Mouse (Mus musculus): Measurements from ENCODE around the gene Arfgap3. TPM values are rescaled to one million over a fixed set of nuclear protein-coding genes. Genes with fewer than 3 reads are reported as not detected.
"Not testable (repeated sequence)": the region's sequence is repeated elsewhere in the genome, so short reads cannot be mapped to it uniquely, and the experiment has no call there.

Arfgap3 gene
- polyA plus RNA-seq, 1 experiment = 139 TPM

GRCm38 (mm10) chr15:83314914-83315313 lies 35.1 kb downstream of the Arfgap3 start:
- TF ChIP-seq CTCF (IDR thresholded peaks at IDR 0.05; ENCODE audit: control insufficient read depth, insufficient read depth, insufficient replicate concordance, low read depth, low read length) = no peak
- no peak for TF ChIP-seq POLR2A (IDR thresholded peaks at IDR 0.05; ENCODE audit: control insufficient read depth, low read depth, low read length)
- H3K27me3 ChIP-seq (ENCODE audit: control insufficient read depth, insufficient read depth, low read length) = no peaks in the 10 kb centered on the region
- 0 out of 2 replicates have a peak, but pooled peaks cover 5% of the 10 kb centered on the region for H3K4me1 ChIP-seq (ENCODE audit: control insufficient read depth, insufficient read depth, low read length)
- no peak overlapping the region for H3K4me3 ChIP-seq (ENCODE audit: control insufficient read depth, low read depth, low read length)
- no peak overlapping the region for H3K27ac ChIP-seq (ENCODE audit: control insufficient read depth, insufficient read depth, low read depth, low read length)
- peaks cover 3% of the 10 kb centered on the region for H3K36me3 ChIP-seq (ENCODE audit: control insufficient read depth, insufficient read depth, low read length)

GRCm38 (mm10) chr15:83309878-83310277 lies 40.2 kb downstream of the Arfgap3 start:
- TF ChIP-seq CTCF (IDR thresholded peaks at IDR 0.05; ENCODE audit: control insufficient read depth, insufficient read depth, insufficient replicate concordance, low read depth, low read length) (no peak), POLR2A (IDR thresholded peaks at IDR 0.05; ENCODE audit: control insufficient read depth, low read depth, low read length) (no peak)
- H3K4me3 ChIP-seq (ENCODE audit: control insufficient read depth, low read depth, low read length) = no peak overlapping the region
- H3K36me3 ChIP-seq (ENCODE audit: control insufficient read depth, insufficient read depth, low read length) = peaks cover 2% of the 10 kb centered on the region
- no peaks in the 10 kb centered on the region for H3K27me3 ChIP-seq (ENCODE audit: control insufficient read depth, insufficient read depth, low read length)
- no peak overlapping the region for H3K27ac ChIP-seq (ENCODE audit: control insufficient read depth, insufficient read depth, low read depth, low read length)
- H3K4me1 ChIP-seq (ENCODE audit: control insufficient read depth, insufficient read depth, low read length) = peaks cover 8% of the 10 kb centered on the region

- not testable (repeated sequence) for H3K4me3 ChIP-seq (ENCODE audit: control insufficient read depth, low read depth, low read length); H3K27ac ChIP-seq (ENCODE audit: control insufficient read depth, insufficient read depth, low read depth, low read length); H3K36me3 ChIP-seq (ENCODE audit: control insufficient read depth, insufficient read depth, low read length); H3K27me3 ChIP-seq (ENCODE audit: control insufficient read depth, insufficient read depth, low read length)
- peaks cover 17% of the 10 kb centered on the region for H3K4me1 ChIP-seq (ENCODE audit: control insufficient read depth, insufficient read depth, low read length)
These were observed 41.3 kb downstream of the Arfgap3 start for GRCm38 (mm10) chr15:83308708-83309107.

GRCm38 (mm10) chr15:83306181-83306580 lies 43.9 kb downstream of the Arfgap3 start:
- Histone ChIP-seq H3K27me3 (ENCODE audit: control insufficient read depth, insufficient read depth, low read length) (no peaks in the 10 kb centered on the region), H3K4me3 (ENCODE audit: control insufficient read depth, low read depth, low read length) (peak overlapping the region; percentile 75), H3K4me1 (ENCODE audit: control insufficient read depth, insufficient read depth, low read length) (peaks cover 17% of the 10 kb centered on the region), H3K36me3 (ENCODE audit: control insufficient read depth, insufficient read depth, low read length) (peaks cover 2% of the 10 kb centered on the region; the same call in 1 of the 2 replicates), H3K27ac (ENCODE audit: control insufficient read depth, insufficient read depth, low read depth, low read length) (peak overlapping the region; percentile 87)
- TF ChIP-seq CTCF (IDR thresholded peaks at IDR 0.05; ENCODE audit: control insufficient read depth, insufficient read depth, insufficient replicate concordance, low read depth, low read length) = no peak
- TF ChIP-seq POLR2A (IDR thresholded peaks at IDR 0.05; ENCODE audit: control insufficient read depth, low read depth, low read length) = no peak

GRCm38 (mm10) chr15:83305192-83305921 lies 44.7 kb downstream of the Arfgap3 start:
- TF ChIP-seq POLR2A (IDR thresholded peaks at IDR 0.05; ENCODE audit: control insufficient read depth, low read depth, low read length) (peak; percentile 14), CTCF (IDR thresholded peaks at IDR 0.05; ENCODE audit: control insufficient read depth, insufficient read depth, insufficient replicate concordance, low read depth, low read length) (no peak)
- H3K4me1 ChIP-seq (ENCODE audit: control insufficient read depth, insufficient read depth, low read length) = peaks cover 20% of the 10 kb centered on the region
- peaks cover 2% of the 10 kb centered on the region; the same call in 1 of the 2 replicates for H3K36me3 ChIP-seq (ENCODE audit: control insufficient read depth, insufficient read depth, low read length)
- H3K4me3 ChIP-seq (ENCODE audit: control insufficient read depth, low read depth, low read length) = peak overlapping the region; percentile 75
- no peaks in the 10 kb centered on the region for H3K27me3 ChIP-seq (ENCODE audit: control insufficient read depth, insufficient read depth, low read length)
- peak overlapping the region; percentile 94 for H3K27ac ChIP-seq (ENCODE audit: control insufficient read depth, insufficient read depth, low read depth, low read length)

GRCm38 (mm10) chr15:83304804-83305191 lies 45.2 kb downstream of the Arfgap3 start:
- H3K4me3 ChIP-seq (ENCODE audit: control insufficient read depth, low read depth, low read length) = peak overlapping the region; percentile 75
- H3K36me3 ChIP-seq (ENCODE audit: control insufficient read depth, insufficient read depth, low read length) = peaks cover 2% of the 10 kb centered on the region; the same call in 1 of the 2 replicates
- no peak for TF ChIP-seq POLR2A (IDR thresholded peaks at IDR 0.05; ENCODE audit: control insufficient read depth, low read depth, low read length)
- TF ChIP-seq CTCF (IDR thresholded peaks at IDR 0.05; ENCODE audit: control insufficient read depth, insufficient read depth, insufficient replicate concordance, low read depth, low read length) = no peak
- H3K27ac ChIP-seq (ENCODE audit: control insufficient read depth, insufficient read depth, low read depth, low read length) = peak overlapping the region; percentile 94
- no peaks in the 10 kb centered on the region for H3K27me3 ChIP-seq (ENCODE audit: control insufficient read depth, insufficient read depth, low read length)
- H3K4me1 ChIP-seq (ENCODE audit: control insufficient read depth, insufficient read depth, low read length) = peaks cover 20% of the 10 kb centered on the region

- no peak for TF ChIP-seq CTCF (IDR thresholded peaks at IDR 0.05; ENCODE audit: control insufficient read depth, insufficient read depth, insufficient replicate concordance, low read depth, low read length)
- TF ChIP-seq POLR2A (IDR thresholded peaks at IDR 0.05; ENCODE audit: control insufficient read depth, low read depth, low read length) = no peak
- no peaks in the 10 kb centered on the region for H3K27me3 ChIP-seq (ENCODE audit: control insufficient read depth, insufficient read depth, low read length)
- H3K4me1 ChIP-seq (ENCODE audit: control insufficient read depth, insufficient read depth, low read length) = peaks cover 20% of the 10 kb centered on the region
- peaks cover 2% of the 10 kb centered on the region; the same call in 1 of the 2 replicates for H3K36me3 ChIP-seq (ENCODE audit: control insufficient read depth, insufficient read depth, low read length)
- H3K27ac ChIP-seq (ENCODE audit: control insufficient read depth, insufficient read depth, low read depth, low read length) = peak overlapping the region; percentile 94
- H3K4me3 ChIP-seq (ENCODE audit: control insufficient read depth, low read depth, low read length) = peak overlapping the region; percentile 75
These were observed 46.2 kb downstream of the Arfgap3 start for GRCm38 (mm10) chr15:83303656-83304484.
